Mouse (Mus musculus): ENCODE data around the gene Bud13. TPM values are rescaled to one million over a fixed set of nuclear protein-coding genes. Genes with fewer than 3 reads are reported as not detected.
A peak's percentile ranks its signal among the peaks of the same experiment; 100 is the strongest.

Gene Bud13
- total RNA-seq (2021), result 10 to 100 TPM; 13.5 to 14.4 TPM
- long read RNA-seq, experiment 1, transcript Bud13-201 (10 exons, 2,539 nt), result major isoform, 9 of 13 reads
- long read RNA-seq, experiment 1, partial matches to known transcripts, result 4 of 13 reads
- long read RNA-seq, experiment 1, other reads (novel, unspliced or antisense), result 0 of 13 reads
- long read RNA-seq, experiment 2, transcript Bud13-201 (10 exons, 2,539 nt), result major isoform, 8 of 11 reads
- long read RNA-seq, experiment 2, partial matches to known transcripts, result 3 of 11 reads
- long read RNA-seq, experiment 2, other reads (novel, unspliced or antisense), result 0 of 11 reads

- peak; percentile 89 to 96 for DNase-seq (ENCODE audit: low spot score in 2 of 2)
- Histone ChIP-seq H3K27ac (peak within 1 kb of the TSS; percentile 89), H3K4me3 (peak within 1 kb of the TSS; percentile 84)
- peak; percentile 75 for TF ChIP-seq CTCF (conservative IDR thresholded peaks at IDR 0.05)
These were observed at the start of gene Bud13 for GRCm38 (mm10) chr9:46282631-46283436. TSS of gene Bud13 (plus strand) at chr9:46283008.

- no peak for DNase-seq (ENCODE audit: low spot score in 2 of 2)
- no peak for TF ChIP-seq CTCF (conservative IDR thresholded peaks at IDR 0.05)
- Histone ChIP-seq H3K4me3 (no peak overlapping the region), H3K27ac (no peak overlapping the region; the same call in 1 of the 2 replicates)
These were observed 47.6 kb upstream of the Bud13 start for GRCm38 (mm10) chr9:46235196-46235595.

GRCm38 (mm10) chr9:46235596-46235648 lies 47.4 kb upstream of the Bud13 start, which contains the start of gene Apoc3:
TSS of gene Apoc3 (minus strand) at chr9:46235636.
- no peak within 1 kb of the TSS for H3K4me3 ChIP-seq
- DNase-seq (ENCODE audit: low spot score in 2 of 2), result no peak
- TF ChIP-seq CTCF (conservative IDR thresholded peaks at IDR 0.05), result no peak
- H3K27ac ChIP-seq, result no peak within 1 kb of the TSS; the same call in 1 of the 2 replicates

- Histone ChIP-seq H3K4me3 (no peak overlapping the region), H3K27ac (no peak overlapping the region)
- TF ChIP-seq CTCF (conservative IDR thresholded peaks at IDR 0.05), result no peak
- DNase-seq (ENCODE audit: low spot score in 2 of 2), result no peak
These were observed 47.2 kb upstream of the Bud13 start for GRCm38 (mm10) chr9:46235649-46236048.

GRCm38 (mm10) chr9:46238850-46239249 lies 44.0 kb upstream of the Bud13 start:
- no peak for TF ChIP-seq CTCF (conservative IDR thresholded peaks at IDR 0.05)
- DNase-seq (ENCODE audit: low spot score in 2 of 2), result no peak
- H3K4me3 ChIP-seq, result no peak overlapping the region
- no peak overlapping the region for H3K27ac ChIP-seq

GRCm38 (mm10) chr9:46240526-46241153 lies 42.2 kb upstream of the Bud13 start, which contains the start of gene Apoa4:
TSS of gene Apoa4 (plus strand) at chr9:46240696.
- TF ChIP-seq CTCF (conservative IDR thresholded peaks at IDR 0.05), result no peak
- H3K27ac ChIP-seq, result no peak within 1 kb of the TSS
- no peak within 1 kb of the TSS for H3K4me3 ChIP-seq
- no peak for DNase-seq (ENCODE audit: low spot score in 2 of 2)

GRCm38 (mm10) chr9:46241818-46242217 lies 41.0 kb upstream of the Bud13 start:
- TF ChIP-seq CTCF (conservative IDR thresholded peaks at IDR 0.05), result no peak
- DNase-seq (ENCODE audit: low spot score in 2 of 2), result no peak
- Histone ChIP-seq H3K27ac (no peak overlapping the region), H3K4me3 (no peak overlapping the region)

GRCm38 (mm10) chr9:46243122-46243521 lies 39.7 kb upstream of the Bud13 start:
- Histone ChIP-seq H3K27ac (no peak overlapping the region), H3K4me3 (no peak overlapping the region)
- TF ChIP-seq CTCF (conservative IDR thresholded peaks at IDR 0.05), result no peak
- no peak for DNase-seq (ENCODE audit: low spot score in 2 of 2)

GRCm38 (mm10) chr9:46243584-46243983 lies 39.2 kb upstream of the Bud13 start:
- Histone ChIP-seq H3K27ac (no peak overlapping the region), H3K4me3 (no peak overlapping the region)
- no peak for TF ChIP-seq CTCF (conservative IDR thresholded peaks at IDR 0.05)
- DNase-seq (ENCODE audit: low spot score in 2 of 2), result no peak

- Histone ChIP-seq H3K27ac (no peak overlapping the region), H3K4me3 (no peak overlapping the region)
- peak; percentile 77 for TF ChIP-seq CTCF (conservative IDR thresholded peaks at IDR 0.05)
- DNase-seq (ENCODE audit: low spot score in 2 of 2), result peak; percentile 51 to 76
These were observed 36.0 kb upstream of the Bud13 start for GRCm38 (mm10) chr9:46246752-46247324.

- DNase-seq (ENCODE audit: low spot score in 2 of 2), result no peak
- Histone ChIP-seq H3K27ac (no peak overlapping the region), H3K4me3 (no peak overlapping the region)
- no peak for TF ChIP-seq CTCF (conservative IDR thresholded peaks at IDR 0.05)
These were observed 26.6 kb upstream of the Bud13 start for GRCm38 (mm10) chr9:46256177-46256576.

GRCm38 (mm10) chr9:46256658-46257385 lies 26.0 kb upstream of the Bud13 start:
- no peak for DNase-seq (ENCODE audit: low spot score in 2 of 2)
- TF ChIP-seq CTCF (conservative IDR thresholded peaks at IDR 0.05), result no peak
- no peak overlapping the region for H3K4me3 ChIP-seq
- H3K27ac ChIP-seq, result no peak overlapping the region

- no peak for TF ChIP-seq CTCF (conservative IDR thresholded peaks at IDR 0.05)
- DNase-seq (ENCODE audit: low spot score in 2 of 2), result no peak
- no peak overlapping the region for H3K4me3 ChIP-seq
- no peak overlapping the region for H3K27ac ChIP-seq
These were observed 25.3 kb upstream of the Bud13 start for GRCm38 (mm10) chr9:46257546-46257945.
